Mouse (Mus musculus) MEL (cell line): Measurements from ENCODE around the gene Bves. TPM values are rescaled to one million over a fixed set of nuclear protein-coding genes. Genes with fewer than 3 reads are reported as not detected.

Experiments
- DNase-seq: peaks from one replicate; pipeline ENCODE4 v3.0.0; 2011; ENCODE audit warnings: low read depth, low spot score
- H3K27ac ChIP-seq: 2 replicates; pipeline ENCODE4 v1.5.1; 2012; ENCODE audit warnings: low read depth, mild to moderate bottlenecking, control low read depth, low read length, moderate library complexity; ENCODE audit not compliant: control insufficient read depth
- H3K27me3 ChIP-seq, 2 experiments: fragments of 150-350 bp in 1 of 2; sonication (generic) in 1 of 2; 2 replicates each; pipeline ENCODE4 v1.6.1; 2012; ENCODE audit warnings: low read length in 2 of 2, mild to moderate bottlenecking in 2 of 2, improper control_type of control experiment in 1 of 2, moderate library complexity in 1 of 2; ENCODE audit not compliant: insufficient read depth in 2 of 2, control insufficient read depth in 1 of 2
- H3K36me3 ChIP-seq, 2 experiments: 2 replicates each; pipeline ENCODE4 v1.6.1; 2012 to 2014; ENCODE audit warnings: low read length in 2 of 2, improper control_type of control experiment in 1 of 2, inconsistent platforms in 1 of 2, mild to moderate bottlenecking in 1 of 2; ENCODE audit not compliant: insufficient read depth in 2 of 2, control insufficient read depth in 1 of 2
- H3K4me1 ChIP-seq, 2 experiments: fragments of 150-350 bp in 1 of 2; sonication (generic) in 1 of 2; 2 replicates each; pipeline ENCODE4 v1.6.1; 2012; ENCODE audit warnings: low read length in 2 of 2, improper control_type of control experiment in 1 of 2, mild to moderate bottlenecking in 1 of 2; ENCODE audit not compliant: insufficient read depth in 2 of 2, control insufficient read depth in 1 of 2
- H3K4me3 ChIP-seq, 2 experiments: fragments of 150-350 bp in 1 of 2; sonication (generic) in 1 of 2; 2 replicates each; pipeline ENCODE4 v1.5.1; 2012; ENCODE audit warnings: low read depth in 2 of 2, low read length in 2 of 2, mild to moderate bottlenecking in 2 of 2, moderate library complexity in 2 of 2, control low read depth in 1 of 2, improper control_type of control experiment in 1 of 2; ENCODE audit not compliant: control insufficient read depth in 1 of 2, insufficient read depth in 1 of 2
- H3K79me2 ChIP-seq: 2 replicates; pipeline ENCODE4 v1.6.1; 2012; ENCODE audit warnings: mild to moderate bottlenecking, low read length, moderate library complexity; ENCODE audit not compliant: control insufficient read depth, poor library complexity, insufficient read depth
- H3K9ac ChIP-seq: 2 replicates; pipeline ENCODE4 v1.6.1; 2012; ENCODE audit warnings: low read depth, mild to moderate bottlenecking, control low read depth, low read length, moderate library complexity; ENCODE audit not compliant: control insufficient read depth, poor library complexity, severe bottlenecking
- H3K9me3 ChIP-seq: fragments of 150-350 bp; sonication (generic); replicated peaks from 2 replicates; pipeline ENCODE4 v1.6.1; 2012; ENCODE audit warnings: mild to moderate bottlenecking, low read length, improper control_type of control experiment, moderate library complexity; ENCODE audit not compliant: insufficient read depth
- BHLHE40 ChIP-seq: IDR thresholded peaks from 2 replicates; pipeline ENCODE4 v1.6.1; 2012; ENCODE audit warnings: low read depth, mild to moderate bottlenecking, inconsistent platforms, low read length, improper control_type of control experiment, borderline replicate concordance
- CHD1 ChIP-seq: IDR thresholded peaks from 2 replicates; pipeline ENCODE4 v1.6.1; 2012; ENCODE audit warnings: low read depth, mild to moderate bottlenecking, inconsistent platforms, low read length, improper control_type of control experiment
- CHD2 ChIP-seq: IDR thresholded peaks from 2 replicates; pipeline ENCODE4 v1.6.1; 2011; ENCODE audit warnings: low read length, improper control_type of control experiment
- CTCF ChIP-seq, 3 experiments: IDR thresholded peaks in 2 of 3; conservative IDR thresholded peaks in 1 of 3; 2 replicates each; pipeline ENCODE4 v1.5.1; 2011 to 2012; ENCODE audit warnings: low read length in 3 of 3, low read depth in 2 of 3, mild to moderate bottlenecking in 2 of 3, improper control_type of control experiment in 1 of 3, inconsistent platforms in 1 of 3, mixed read lengths in 1 of 3, moderate library complexity in 1 of 3; ENCODE audit not compliant: control insufficient read depth in 1 of 3, insufficient read depth in 1 of 3, poor library complexity in 1 of 3, severe bottlenecking in 1 of 3
- E2F4 ChIP-seq: IDR thresholded peaks from 2 replicates; pipeline ENCODE4 v1.6.1; 2011; ENCODE audit warnings: low read depth, low read length, improper control_type of control experiment, borderline replicate concordance
- ETS1 ChIP-seq: IDR thresholded peaks from 2 replicates; pipeline ENCODE4 v1.6.1; 2012; ENCODE audit warnings: low read depth, mild to moderate bottlenecking, inconsistent platforms, low read length, improper control_type of control experiment, moderate library complexity
- GATA1 ChIP-seq: IDR thresholded peaks from 2 replicates; pipeline ENCODE4 v1.6.1; 2011; ENCODE audit warnings: low read depth, low read length, improper control_type of control experiment
- HCFC1 ChIP-seq: IDR thresholded peaks from 2 replicates; pipeline ENCODE4 v1.6.1; 2012; ENCODE audit warnings: low read depth, mild to moderate bottlenecking, inconsistent platforms, low read length, improper control_type of control experiment, moderate library complexity
- MAX ChIP-seq: IDR thresholded peaks from 2 replicates; pipeline ENCODE4 v1.6.1; 2011; ENCODE audit warnings: low read length, improper control_type of control experiment
- MEF2A ChIP-seq: IDR thresholded peaks from 2 replicates; pipeline ENCODE4 v1.6.1; 2014; ENCODE audit warnings: low read depth, mild to moderate bottlenecking, inconsistent platforms, low read length, improper control_type of control experiment; ENCODE audit not compliant: poor library complexity, insufficient replicate concordance, severe bottlenecking; ENCODE audit errors: extremely low read depth
- MXI1 ChIP-seq: IDR thresholded peaks from 2 replicates; pipeline ENCODE4 v1.6.1; 2011; ENCODE audit warnings: mild to moderate bottlenecking, low read depth, low read length, improper control_type of control experiment
- MYB ChIP-seq: IDR thresholded peaks from 2 replicates; pipeline ENCODE4 v1.6.1; 2011; ENCODE audit warnings: mild to moderate bottlenecking, low read depth, low read length, improper control_type of control experiment
- MYC ChIP-seq: IDR thresholded peaks from 2 replicates; pipeline ENCODE4 v1.6.1; 2011; ENCODE audit warnings: low read depth, mild to moderate bottlenecking, low read length, improper control_type of control experiment, moderate library complexity
- NELFE ChIP-seq: IDR thresholded peaks from 2 replicates; pipeline ENCODE4 v1.6.1; 2011; ENCODE audit warnings: low read depth, low read length, improper control_type of control experiment
- NRF1 ChIP-seq: IDR thresholded peaks from 2 replicates; pipeline ENCODE4 v1.6.1; 2014; ENCODE audit warnings: low read depth, mild to moderate bottlenecking, inconsistent platforms, low read length, improper control_type of control experiment, moderate library complexity; ENCODE audit not compliant: poor library complexity, insufficient read depth, severe bottlenecking
- POLR2A ChIP-seq, 2 experiments: IDR thresholded peaks; 2 replicates each; pipeline ENCODE4 v1.6.1; 2011 to 2012; ENCODE audit warnings: low read length in 2 of 2, mild to moderate bottlenecking in 2 of 2, control low read depth in 1 of 2, improper control_type of control experiment in 1 of 2, low read depth in 1 of 2, moderate library complexity in 1 of 2; ENCODE audit not compliant: control insufficient read depth in 1 of 2, insufficient read depth in 1 of 2, poor library complexity in 1 of 2
- POLR2AphosphoS2 ChIP-seq: IDR thresholded peaks from 2 replicates; pipeline ENCODE4 v1.6.1; 2011; ENCODE audit warnings: low read length, improper control_type of control experiment
- RAD21 ChIP-seq: IDR thresholded peaks from 2 replicates; pipeline ENCODE4 v1.6.1; 2011; ENCODE audit warnings: mild to moderate bottlenecking, low read depth, low read length, improper control_type of control experiment
- RCOR1 ChIP-seq: IDR thresholded peaks from 2 replicates; pipeline ENCODE4 v1.6.1; 2012; ENCODE audit warnings: low read depth, mild to moderate bottlenecking, inconsistent platforms, low read length, improper control_type of control experiment
- SIN3A ChIP-seq: IDR thresholded peaks from 2 replicates; pipeline ENCODE4 v1.6.1; 2012; ENCODE audit warnings: low read length, improper control_type of control experiment, inconsistent platforms
- SMC3 ChIP-seq: IDR thresholded peaks from 2 replicates; pipeline ENCODE4 v1.6.1; 2011; ENCODE audit warnings: low read depth, low read length, improper control_type of control experiment
- TAL1 ChIP-seq: IDR thresholded peaks from 2 replicates; pipeline ENCODE4 v1.6.1; 2012; ENCODE audit warnings: mild to moderate bottlenecking, inconsistent platforms, low read length, moderate library complexity, mixed read lengths
- TBP ChIP-seq: IDR thresholded peaks from 2 replicates; pipeline ENCODE4 v1.8.0; 2011; ENCODE audit warnings: low read depth, low read length, improper control_type of control experiment
- UBTF ChIP-seq: IDR thresholded peaks from 2 replicates; pipeline ENCODE4 v1.6.1; 2012; ENCODE audit warnings: low read depth, mild to moderate bottlenecking, inconsistent platforms, low read length, improper control_type of control experiment, moderate library complexity, borderline replicate concordance; ENCODE audit not compliant: insufficient read depth
- USF1 ChIP-seq: IDR thresholded peaks from 2 replicates; pipeline ENCODE4 v1.6.1; 2014; ENCODE audit warnings: low read depth, mild to moderate bottlenecking, inconsistent platforms, low read length, improper control_type of control experiment, moderate library complexity
- USF2 ChIP-seq, 2 experiments: IDR thresholded peaks; 2 replicates each; pipeline ENCODE4 v1.6.1; 2011 to 2012; ENCODE audit warnings: improper control_type of control experiment in 2 of 2, low read length in 2 of 2, borderline replicate concordance in 1 of 2, inconsistent platforms in 1 of 2, low read depth in 1 of 2, mild to moderate bottlenecking in 1 of 2; ENCODE audit not compliant: insufficient read depth in 1 of 2
- ZC3H11A ChIP-seq: IDR thresholded peaks from 2 replicates; pipeline ENCODE4 v1.6.1; 2012; ENCODE audit warnings: low read depth, mild to moderate bottlenecking, inconsistent platforms, low read length, improper control_type of control experiment
- ZMIZ1 ChIP-seq: IDR thresholded peaks from 2 replicates; pipeline ENCODE4 v1.6.1; 2012; ENCODE audit warnings: low read depth, mild to moderate bottlenecking, inconsistent platforms, low read length, improper control_type of control experiment, moderate library complexity
- ZNF384 ChIP-seq: IDR thresholded peaks from 2 replicates; pipeline ENCODE4 v1.6.1; 2012; ENCODE audit warnings: low read depth, mild to moderate bottlenecking, inconsistent platforms, low read length, improper control_type of control experiment
- polyA plus RNA-seq, 2 experiments: library from polyadenylated mRNA; stranded (reverse) in 1 of 2; unstranded in 1 of 2; fragments of >175 nt in 1 of 2; fragments of >200 nt in 1 of 2; gene quantifications; 2 replicates each; pipeline versions ENCODE4 v1.2.1 to v1.2.4; 2012; ENCODE audit warnings: low replicate concordance in 2 of 2, low read depth in 1 of 2; ENCODE audit not compliant: insufficient read length in 2 of 2, insufficient read depth in 1 of 2, missing spikeins in 1 of 2
- total RNA-seq: library from RNA; depleted of rRNA; stranded (reverse); fragments of 300-350 nt; gene quantifications from 2 replicates; pipeline ENCODE4 v1.2.3, GENCODE M21; 2012

The Bves gene
- total and polyA plus RNA-seq, 3 experiments = not detected

GRCm38 (mm10) chr10:45378269-45378668, 42.7 kb downstream of the Bves start:
- Histone ChIP-seq H3K4me3 (no peak overlapping the region), H3K9me3 (no peaks in the 10 kb centered on the region), H3K79me2 (no peaks in the 10 kb centered on the region), H3K4me1 (no peaks in the 10 kb centered on the region), H3K9ac (no peak overlapping the region), H3K27me3 (no peaks in the 10 kb centered on the region), H3K36me3 (no peaks in the 10 kb centered on the region), H3K27ac (no peak overlapping the region)
- no peak for DNase-seq
- TF ChIP-seq MAX (no peak), MYC (no peak), USF2 (IDR thresholded peaks at IDR 0.05; ENCODE audit: borderline replicate concordance in 1 of 2, insufficient read depth in 1 of 2, low read depth in 1 of 2, low read length in 2 of 2) (no peak), RAD21 (no peak), ETS1 (no peak), USF1 (no peak), POLR2AphosphoS2 (no peak), E2F4 (no peak), TBP (no peak), POLR2A (IDR thresholded peaks at IDR 0.05; ENCODE audit: control insufficient read depth in 1 of 2, insufficient read depth in 1 of 2, low read depth in 1 of 2, low read length in 2 of 2, poor library complexity in 1 of 2) (no peak), CHD1 (no peak), ZMIZ1 (no peak), SIN3A (no peak)

DNA sequence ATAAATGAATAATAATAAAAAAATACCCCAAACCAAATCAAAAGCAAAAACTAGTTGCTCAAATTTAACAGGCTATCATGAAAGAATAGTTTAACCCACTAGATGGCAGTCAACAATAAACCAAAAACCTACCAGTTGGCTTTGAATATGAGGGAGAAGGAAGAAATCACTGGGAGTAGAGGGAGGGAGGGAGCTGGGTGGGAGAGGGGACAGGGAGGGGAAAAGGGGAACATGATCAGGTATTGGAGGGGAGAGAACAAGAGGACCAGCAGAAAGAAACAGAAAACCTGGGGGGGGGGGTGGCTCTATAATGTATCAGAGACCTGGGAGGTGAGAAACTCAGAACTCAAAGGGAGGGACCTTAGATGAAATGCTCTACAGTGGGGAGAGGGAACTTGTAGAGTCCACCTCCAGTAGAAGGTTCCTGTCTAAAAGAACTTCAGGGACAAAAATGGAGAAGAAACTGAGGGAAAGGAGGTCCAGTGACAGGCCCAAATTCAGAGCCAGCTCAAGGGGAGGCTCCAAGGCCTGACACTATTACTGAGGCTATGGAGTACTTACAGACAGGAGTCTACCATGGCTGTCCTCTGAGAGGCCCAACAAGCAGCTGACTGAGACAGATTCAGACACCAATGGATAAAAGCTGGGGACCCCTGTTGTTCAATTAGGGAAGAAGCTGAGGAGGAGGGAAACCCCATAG, 46.5 kb downstream of the Bves start:
- DNase-seq = peak; percentile 23
- H3K9me3 ChIP-seq = no peaks in the 10 kb centered on the region
- no peaks in the 10 kb centered on the region for H3K79me2 ChIP-seq
- H3K4me3 ChIP-seq = no peak overlapping the region
- H3K36me3 ChIP-seq = no peaks in the 10 kb centered on the region
- no peak for TF ChIP-seq MYB
- TF ChIP-seq MYC = no peak
- TF ChIP-seq ZMIZ1 = no peak
- no peak for TF ChIP-seq USF1
- no peak for TF ChIP-seq RCOR1
- TF ChIP-seq NELFE = no peak
- TF ChIP-seq SMC3 = peak; percentile 73
- peak; percentile 66 for TF ChIP-seq ZC3H11A
- no peak for TF ChIP-seq NRF1
- no peak for TF ChIP-seq USF2 (IDR thresholded peaks at IDR 0.05; ENCODE audit: borderline replicate concordance in 1 of 2, insufficient read depth in 1 of 2, low read depth in 1 of 2, low read length in 2 of 2)
- no peak for TF ChIP-seq UBTF
- no peak for TF ChIP-seq TAL1
- no peak for TF ChIP-seq ZNF384
- peak; percentile 66 for TF ChIP-seq RAD21
- TF ChIP-seq BHLHE40 = no peak
- TF ChIP-seq POLR2A (IDR thresholded peaks at IDR 0.05; ENCODE audit: control insufficient read depth in 1 of 2, insufficient read depth in 1 of 2, low read depth in 1 of 2, low read length in 2 of 2, poor library complexity in 1 of 2) = no peak
- TF ChIP-seq CTCF (IDR thresholded peaks at IDR 0.05 in 2 of 3, conservative IDR thresholded peaks at IDR 0.05 in 1 of 3; ENCODE audit: control insufficient read depth in 1 of 3, insufficient read depth in 1 of 3, low read depth in 2 of 3, low read length in 3 of 3, poor library complexity in 1 of 3, severe bottlenecking in 1 of 3) = peak in 1 of 3 experiments; percentile 62; a peak in 2 of 6 replicates
- TF ChIP-seq MXI1 = no peak
- TF ChIP-seq MEF2A = no peak
- TF ChIP-seq CHD2 = no peak
- no peak for TF ChIP-seq HCFC1
- TF ChIP-seq GATA1 = no peak
- no peak for TF ChIP-seq SIN3A
- H3K9ac ChIP-seq = no peak overlapping the region
- H3K4me1 ChIP-seq = no peaks in the 10 kb centered on the region
- peaks cover 0 to 2% of the 10 kb centered on the region in 2 experiments; a peak in 2 of 4 replicates for H3K27me3 ChIP-seq
- no peak overlapping the region for H3K27ac ChIP-seq
